Mouse (Mus musculus) heart, embryonic 13.5 days (tissue): ENCODE data around the gene Tmem200b. TPM values are rescaled to one million over a fixed set of nuclear protein-coding genes. Genes with fewer than 3 reads are reported as not detected.
A peak's percentile ranks its signal among the peaks of the same experiment; 100 is the strongest.

Experiments
- ATAC-seq: fragments of 200-750 bp; cut with Nextera tagmentation; 2 replicates; pipeline ENCODE4 v1.8.0; 2017; ENCODE audit warnings: moderate TSS enrichment; ENCODE audit not compliant: insufficient number of reproducible peaks, low FRiP score, low TSS enrichment; ENCODE audit errors: extremely low read depth
- H3K27ac ChIP-seq: fragments of 300-500 bp; sonication (generic); replicated peaks from 2 replicates; pipeline ENCODE4 v1.5.1; 2015; ENCODE audit warnings: moderate library complexity, mild to moderate bottlenecking, inconsistent platforms
- H3K27me3 ChIP-seq: fragments of 300-500 bp; sonication (generic); replicated peaks from 2 replicates; pipeline ENCODE4 v1.6.1; 2015; ENCODE audit warnings: mild to moderate bottlenecking, inconsistent platforms
- H3K36me3 ChIP-seq: fragments of 300-500 bp; sonication (generic); 2 replicates; pipeline ENCODE4 v1.6.1; 2015; ENCODE audit warnings: mild to moderate bottlenecking, inconsistent platforms
- H3K4me1 ChIP-seq: fragments of 300-500 bp; sonication (generic); 2 replicates; pipeline ENCODE4 v1.6.1; 2015; ENCODE audit warnings: inconsistent platforms
- H3K4me2 ChIP-seq: fragments of 300-500 bp; sonication (generic); 2 replicates; pipeline ENCODE4 v1.6.1; 2015; ENCODE audit warnings: inconsistent platforms, mild to moderate bottlenecking, moderate library complexity
- H3K4me3 ChIP-seq: fragments of 300-500 bp; sonication (generic); 2 replicates; pipeline ENCODE4 v1.5.1; 2015; ENCODE audit warnings: moderate library complexity, mild to moderate bottlenecking, inconsistent platforms
- H3K9ac ChIP-seq: fragments of 300-500 bp; sonication (generic); 2 replicates; pipeline ENCODE4 v1.6.1; 2015; ENCODE audit warnings: inconsistent platforms, mild to moderate bottlenecking, moderate library complexity
- H3K9me3 ChIP-seq: fragments of 300-500 bp; sonication (generic); 2 replicates; pipeline ENCODE4 v1.6.1; 2016; ENCODE audit warnings: inconsistent platforms
- WGBS: fragments of 180-500 bp; shearing (Covaris S2); methylation state at CpG from one replicate; pipeline ENCODE4 v1.1.7; 2015; ENCODE audit warnings: mixed read lengths; 5-methylcytosine and 5-hydroxymethylcytosine counted together
- polyA plus RNA-seq: library from polyadenylated mRNA; unstranded; fragments of >200 nt; fragmentation: Nextera tagmentation; extraction: Ambion mirVana; gene quantifications from 2 replicates; pipeline ENCODE4 v1.2.1, GENCODE M21; 2015

Tmem200b gene
- polyA plus RNA-seq, 1 experiment from 2014 or later = 1.5 TPM

- H3K9ac ChIP-seq = peak overlapping the region; percentile 89
- no peaks in the 10 kb centered on the region for H3K9me3 ChIP-seq
- no peak for ATAC-seq
- 17% methylated on average over 15 of the region's 15 CpGs for WGBS
- peak overlapping the region; percentile 87 for H3K4me2 ChIP-seq
- peaks cover 23% of the 10 kb centered on the region for H3K36me3 ChIP-seq
- peaks cover 37% of the 10 kb centered on the region for H3K27me3 ChIP-seq
- H3K4me3 ChIP-seq = peak overlapping the region; percentile 82
- H3K27ac ChIP-seq = peak overlapping the region; percentile 91
- peaks cover 94% of the 10 kb centered on the region for H3K4me1 ChIP-seq
These were observed 1.9 kb upstream of the Tmem200b start for GRCm38 (mm10) chr4:131919506-131920140.

- H3K36me3 ChIP-seq = peaks cover 29% of the 10 kb centered on the region
- peak; percentile 10; the same call in 1 of the 2 replicates for ATAC-seq
- H3K9me3 ChIP-seq = no peaks in the 10 kb centered on the region
- peak overlapping the region; percentile 91 for H3K27ac ChIP-seq
- H3K4me2 ChIP-seq = peak overlapping the region; percentile 87
- H3K4me1 ChIP-seq = peaks cover 94% of the 10 kb centered on the region
- H3K4me3 ChIP-seq = peak overlapping the region; percentile 82
- peak overlapping the region; percentile 89 for H3K9ac ChIP-seq
- under 1% methylated on average over 49 of the region's 51 CpGs for WGBS
- peaks cover 32% of the 10 kb centered on the region for H3K27me3 ChIP-seq
These were observed 1.4 kb upstream of the Tmem200b start for GRCm38 (mm10) chr4:131920141-131920594.

- Histone ChIP-seq H3K36me3 (peaks cover 35% of the 10 kb centered on the region), H3K27ac (peak overlapping the region; percentile 91), H3K4me1 (peaks cover 94% of the 10 kb centered on the region), H3K27me3 (peaks cover 27% of the 10 kb centered on the region), H3K9ac (peak overlapping the region; percentile 89), H3K4me2 (peak overlapping the region; percentile 87), H3K4me3 (peak overlapping the region; percentile 82), H3K9me3 (no peaks in the 10 kb centered on the region)
- no peak for ATAC-seq
- 1% methylated on average over 76 of the region's 76 CpGs for whole genome bisulfite sequencing
These were observed 798 bp upstream of the Tmem200b start for GRCm38 (mm10) chr4:131920595-131921351.

- Histone ChIP-seq H3K9me3 (no peaks in the 10 kb centered on the region), H3K27me3 (peaks cover 11% of the 10 kb centered on the region), H3K36me3 (peaks cover 41% of the 10 kb centered on the region), H3K4me3 (peak overlapping the region; percentile 82), H3K4me2 (peak overlapping the region; percentile 87), H3K27ac (no peak overlapping the region), H3K4me1 (peaks cover 94% of the 10 kb centered on the region), H3K9ac (peak overlapping the region; percentile 89)
- no peak for ATAC-seq
- WGBS = 61% methylated on average over 15 of the region's 15 CpGs
These were observed 833 bp downstream of the Tmem200b start for GRCm38 (mm10) chr4:131922404-131922803.

DNA sequence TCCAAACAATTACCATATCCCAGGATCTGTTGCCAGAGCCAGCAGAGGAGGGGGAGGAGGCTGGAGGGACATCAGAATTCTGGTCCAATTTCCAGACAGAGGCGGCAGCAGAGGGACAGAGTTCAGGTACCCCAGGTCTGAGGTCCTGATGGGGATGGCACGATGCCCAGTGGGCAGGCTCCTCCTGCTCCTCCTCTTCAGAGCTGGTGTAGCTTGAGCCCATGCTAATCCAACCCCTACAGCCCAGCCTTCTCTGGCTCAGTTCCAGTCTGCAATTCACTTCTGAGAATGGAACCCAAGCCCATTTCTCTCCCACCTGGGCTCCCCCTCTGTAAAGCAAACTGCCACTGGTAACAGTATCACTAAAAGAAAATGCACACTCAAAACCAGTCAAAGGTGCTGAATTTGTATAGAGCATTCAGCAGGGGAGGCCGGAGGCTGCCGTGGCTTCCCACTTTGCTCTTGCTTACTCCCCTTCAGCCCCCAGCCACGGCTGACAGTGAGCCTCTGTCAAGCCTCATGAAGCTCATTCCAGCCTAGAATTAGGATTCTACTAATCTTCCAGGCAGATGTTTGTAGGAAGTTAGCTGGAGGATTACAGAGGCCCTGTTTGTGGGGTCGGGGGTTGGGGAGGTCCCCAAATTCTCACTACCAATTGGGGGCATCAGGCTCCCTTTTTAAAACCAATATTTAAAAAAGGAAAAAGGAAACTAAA is 2.7 kb downstream of the Tmem200b start:
- 52% methylated on average over 6 of the region's 6 CpGs for WGBS
- no peak for ATAC-seq
- Histone ChIP-seq H3K27me3 (peaks cover 11% of the 10 kb centered on the region), H3K4me2 (peak overlapping the region; percentile 11; the same call in 1 of the 2 replicates), H3K4me1 (peaks cover 89% of the 10 kb centered on the region), H3K27ac (peak overlapping the region; percentile 58; the same call in 1 of the 2 replicates), H3K9ac (peak overlapping the region; percentile 52), H3K4me3 (no peak overlapping the region), H3K9me3 (no peaks in the 10 kb centered on the region), H3K36me3 (peaks cover 59% of the 10 kb centered on the region)

DNA sequence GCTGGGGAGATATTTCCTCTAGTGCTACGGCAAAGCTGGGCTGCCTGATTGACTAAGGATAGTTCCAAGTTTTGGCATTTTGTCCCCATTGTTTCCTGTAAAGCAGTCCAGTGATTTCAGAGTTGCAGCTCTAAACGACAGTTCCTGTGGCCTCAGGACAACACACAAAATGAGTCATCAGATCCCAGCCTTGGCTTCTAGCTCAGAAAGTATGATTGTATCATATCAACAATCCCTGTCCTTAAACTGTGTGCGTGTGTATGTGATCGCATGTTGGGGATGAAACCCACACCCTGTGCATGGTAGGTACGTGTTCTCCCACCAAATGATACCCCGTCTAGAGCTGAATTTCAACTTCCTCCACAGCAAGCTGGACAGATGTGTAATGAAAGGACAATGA is 7.6 kb downstream of the Tmem200b start:
- H3K9ac ChIP-seq = no peak overlapping the region
- no peak overlapping the region for H3K4me3 ChIP-seq
- H3K27me3 ChIP-seq = no peaks in the 10 kb centered on the region
- H3K4me1 ChIP-seq = peaks cover 45% of the 10 kb centered on the region
- H3K27ac ChIP-seq = no peak overlapping the region; the same call in 1 of the 2 replicates
- no peak for ATAC-seq
- WGBS = 74% methylated on average over 6 of the region's 6 CpGs
- H3K4me2 ChIP-seq = no peak overlapping the region
- H3K36me3 ChIP-seq = peaks cover 88% of the 10 kb centered on the region
- no peaks in the 10 kb centered on the region for H3K9me3 ChIP-seq

DNA sequence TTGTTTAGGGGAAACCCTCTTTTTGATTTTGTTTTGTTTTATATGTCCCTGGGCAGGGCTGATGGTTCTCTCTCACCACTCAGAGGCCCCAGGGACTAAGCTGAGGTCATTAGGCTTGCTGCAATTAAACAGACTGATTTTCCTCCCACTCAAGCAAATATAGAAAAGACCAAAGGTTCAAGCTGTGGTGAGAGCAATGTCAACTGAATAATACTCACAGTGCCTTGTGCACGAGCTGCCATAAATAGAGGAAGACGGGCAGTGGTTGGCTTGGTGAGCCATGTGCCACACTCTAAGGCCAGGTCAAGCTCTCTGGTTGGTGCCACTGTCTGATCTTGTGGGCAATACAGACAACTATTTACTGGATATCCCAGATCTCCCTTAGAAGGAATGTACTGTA is 17.9 kb downstream of the Tmem200b start:
- Histone ChIP-seq H3K4me2 (no peak overlapping the region), H3K27me3 (no peaks in the 10 kb centered on the region), H3K36me3 (peaks cover 37% of the 10 kb centered on the region), H3K4me3 (no peak overlapping the region), H3K4me1 (peaks cover 11% of the 10 kb centered on the region), H3K9ac (no peak overlapping the region), H3K9me3 (no peaks in the 10 kb centered on the region), H3K27ac (no peak overlapping the region)
- ATAC-seq = no peak
- WGBS = 72% methylated on average over 2 of the region's 2 CpGs

- no peaks in the 10 kb centered on the region for H3K9me3 ChIP-seq
- H3K4me3 ChIP-seq = no peak overlapping the region
- H3K4me1 ChIP-seq = peaks cover 16% of the 10 kb centered on the region
- ATAC-seq = no peak
- no peaks in the 10 kb centered on the region for H3K27me3 ChIP-seq
- no peak overlapping the region for H3K4me2 ChIP-seq
- H3K9ac ChIP-seq = no peak overlapping the region
- peaks cover 28% of the 10 kb centered on the region for H3K36me3 ChIP-seq
- H3K27ac ChIP-seq = no peak overlapping the region
- 96% methylated on average over 4 of the region's 4 CpGs for WGBS
These were observed 19.3 kb downstream of the Tmem200b start for GRCm38 (mm10) chr4:131940846-131941245.

- Histone ChIP-seq H3K9me3 (no peaks in the 10 kb centered on the region), H3K27me3 (no peaks in the 10 kb centered on the region), H3K36me3 (peaks cover 38% of the 10 kb centered on the region), H3K27ac (no peak overlapping the region), H3K9ac (no peak overlapping the region), H3K4me1 (peaks cover 24% of the 10 kb centered on the region), H3K4me2 (no peak overlapping the region), H3K4me3 (no peak overlapping the region)
- no peak for ATAC-seq
- 92% methylated on average over 11 of the region's 11 CpGs for WGBS
These were observed 26.3 kb downstream of the Tmem200b start for GRCm38 (mm10) chr4:131947848-131948247.

- H3K4me1 ChIP-seq = peaks cover 24% of the 10 kb centered on the region
- ATAC-seq = no peak
- H3K36me3 ChIP-seq = peaks cover 50% of the 10 kb centered on the region
- no peak overlapping the region for H3K9ac ChIP-seq
- no peak overlapping the region for H3K27ac ChIP-seq
- WGBS = 47% methylated on average over 5 of the region's 5 CpGs
- H3K4me2 ChIP-seq = no peak overlapping the region
- H3K9me3 ChIP-seq = no peaks in the 10 kb centered on the region
- no peak overlapping the region for H3K4me3 ChIP-seq
- no peaks in the 10 kb centered on the region for H3K27me3 ChIP-seq
These were observed 28.3 kb downstream of the Tmem200b start for GRCm38 (mm10) chr4:131949903-131950302.

GRCm38 (mm10) chr4:131950657-131951056 is 29.1 kb downstream of the Tmem200b start:
- no peak for ATAC-seq
- WGBS = 57% methylated on average over 8 of the region's 8 CpGs

More at GRCm38 (mm10) chr4:131950657-131951056, 29.1 kb downstream of the Tmem200b start:
- H3K4me3 ChIP-seq = no peak overlapping the region
- H3K9me3 ChIP-seq = no peaks in the 10 kb centered on the region
- peaks cover 20% of the 10 kb centered on the region for H3K4me1 ChIP-seq
- no peak overlapping the region for H3K4me2 ChIP-seq
- H3K27ac ChIP-seq = no peak overlapping the region
- H3K9ac ChIP-seq = no peak overlapping the region
- H3K27me3 ChIP-seq = no peaks in the 10 kb centered on the region
- peaks cover 55% of the 10 kb centered on the region for H3K36me3 ChIP-seq
